Mouse (Mus musculus): ENCODE measurements at regions not wholly inside any gene's neighbourhood (a gene's known extent, or its start where the extent isn't known, plus 50 kb on each side); places are given as distances from the start of the nearest gene placed in this dataset.

- TF ChIP-seq HCFC1 (IDR thresholded peaks at IDR 0.05; ENCODE audit: borderline replicate concordance, insufficient read depth, low read length) (no peak), MAFK (IDR thresholded peaks at IDR 0.05; ENCODE audit: insufficient read depth, low read depth, low read length) (no peak), ZNF384 (IDR thresholded peaks at IDR 0.05; ENCODE audit: low read depth, low read length) (no peak), CHD2 (IDR thresholded peaks at IDR 0.05; ENCODE audit: low read depth, low read length) (no peak)
Observed at GRCm38 (mm10) chr2:117838387-117838786, 273.3 kb upstream of the Thbs1 start.
